ENCODE assay signal across 8 mouse cellular contexts in the genomic region with DNA sequence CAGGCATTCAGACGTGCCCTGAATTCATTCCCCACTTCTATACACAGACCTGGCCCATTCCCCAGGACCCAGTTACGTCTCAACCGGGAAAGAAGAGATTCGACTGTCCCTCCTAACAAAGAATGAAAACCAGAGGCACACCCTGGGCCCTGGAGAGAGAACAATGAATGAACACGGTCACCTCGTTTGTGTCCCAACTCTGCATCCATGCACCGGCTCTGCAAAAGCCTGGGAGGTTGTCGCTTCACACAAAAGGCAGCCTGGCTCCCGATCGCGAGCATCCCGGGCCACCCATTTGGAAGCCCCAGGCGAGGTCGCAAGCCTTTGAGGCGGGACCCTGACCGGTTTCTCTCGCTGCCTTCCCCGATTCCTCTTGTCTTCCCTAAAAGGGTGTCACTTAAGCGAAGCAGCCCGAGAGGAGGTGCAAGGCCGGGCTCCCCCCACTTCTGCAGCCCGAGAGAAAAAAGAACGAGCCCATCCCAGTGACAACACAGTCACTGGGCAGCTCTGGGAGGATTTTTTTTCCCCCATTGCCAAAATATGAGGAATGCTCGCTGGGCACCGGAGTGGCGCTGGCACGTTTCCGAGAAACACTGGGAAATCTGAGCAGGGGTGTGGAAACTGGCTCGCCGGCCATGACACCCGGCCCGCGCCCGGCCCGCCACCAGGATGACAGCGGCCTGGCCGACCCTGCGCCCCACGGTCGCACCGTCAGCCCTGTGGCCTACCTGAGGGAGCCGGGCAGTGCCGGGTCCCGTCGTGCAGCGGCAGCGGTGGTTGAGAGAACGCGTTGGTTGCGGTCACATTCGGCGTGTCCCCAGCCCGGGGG. TPM values are rescaled to one million over a fixed set of nuclear protein-coding genes. Genes with fewer than 3 reads are reported as not detected.
DNase-seq lines count a peak whose midpoint lies in the region; ATAC-seq and TF ChIP-seq lines count a peak whose summit lies in the region.

No protein-coding gene starts in this region.

- peak; percentile 61 for ATAC-seq in hindbrain, postnatal 0 days
- ATAC-seq in megakaryocyte, adult 5-6 weeks (ENCODE audit: poor library complexity, severe bottlenecking): peak; percentile 41

- H3K9me3 ChIP-seq in hindbrain, postnatal 0 days (ENCODE audit: low read length): no peaks in the 10 kb centered on the region

- no peaks in the 10 kb centered on the region for H3K27me3 ChIP-seq in hindbrain, postnatal 0 days (ENCODE audit: insufficient read depth, low read length)

- intact Hi-C loops in left cerebral cortex, postnatal 10 days (cut with DNase I): loop anchor here (5.0 kb wide), 1 partner anchor 73 kb away; a partner anchor contains a TSS

- peak overlapping the region; percentile 83 for H3K4me2 ChIP-seq in hindbrain, postnatal 0 days (ENCODE audit: low read depth, low read length)

- peak overlapping the region; percentile 87 for H3K4me3 ChIP-seq in cortical plate, adult 2 months (ENCODE audit: insufficient read depth, low read length)
- peak overlapping the region; percentile 100 for H3K4me3 ChIP-seq in hindbrain, postnatal 0 days (ENCODE audit: low read length)

- no peak for TF ChIP-seq CTCF in cortical plate, adult 2 months (IDR thresholded peaks at IDR 0.05; ENCODE audit: extremely low read depth, insufficient read depth, low read length)
- TF ChIP-seq CTCF in hindbrain, postnatal 0 days (IDR thresholded peaks at IDR 0.05; ENCODE audit: low read depth): no peak

- H3K9ac ChIP-seq in hindbrain, postnatal 0 days (replicated peaks; ENCODE audit: low read length): peak overlapping the region; percentile 99

- WGBS in hindbrain, postnatal 0 days: under 1% methylated on average over 53 of the region's 53 CpGs

- peaks cover 4% of the 10 kb centered on the region for H3K4me1 ChIP-seq in cortical plate, adult 2 months (ENCODE audit: control insufficient read depth, insufficient read depth, low read length)
- peaks cover 13% of the 10 kb centered on the region for H3K4me1 ChIP-seq in hindbrain, postnatal 0 days (ENCODE audit: insufficient read depth, low read length)

- H3K27ac ChIP-seq in cortical plate, adult 2 months (ENCODE audit: insufficient read depth, low read length): peak overlapping the region; percentile 96
- H3K27ac ChIP-seq in hindbrain, postnatal 0 days: peak overlapping the region; percentile 100

- peak; percentile 84 to 95 for DNase-seq in adrenal gland, adult (ENCODE audit: inconsistent age in 2 of 2, low spot score in 1 of 2)
- DNase-seq in gastrocnemius, postnatal 10 days: peak; percentile 89
- DNase-seq in hindbrain, postnatal 0 days (ENCODE audit: low spot score): peak; percentile 72
- peak; percentile 51 to 84 for DNase-seq in left cerebral cortex, postnatal 10 days (ENCODE audit: extremely low spot score in 1 of 2, low spot score in 2 of 2)
- DNase-seq in right cerebral cortex, postnatal 10 days (ENCODE audit: low spot score in 2 of 2): peak; percentile 76 to 81
- DNase-seq in urinary bladder, postnatal 4 days (ENCODE audit: low spot score in 2 of 2): peak; percentile 61 to 72

- no peak for TF ChIP-seq POLR2A in cortical plate, adult 2 months (IDR thresholded peaks at IDR 0.05; ENCODE audit: extremely low read depth, insufficient read depth, low read length)

- no peaks in the 10 kb centered on the region for H3K36me3 ChIP-seq in hindbrain, postnatal 0 days (ENCODE audit: insufficient read depth, low read length)

RNA-seq across cellular contexts. Expression of a gene that starts 0.7 kb away (rescaled TPM):
- 111 and 123 TPM in 2 replicates for polyA plus RNA-seq in cortical plate, adult 2 months (2012; rRNA removed)
- 100 to 1,000 TPM; 102 to 108 TPM for total RNA-seq in gastrocnemius, postnatal 10 days (2021)
- total RNA-seq in hindbrain, postnatal 0 days (2014; rRNA removed): 204 and 218 TPM in 2 replicates
- 86.1 and 90.5 TPM in 2 replicates for polyA plus RNA-seq in hindbrain, postnatal 0 days (2015; fragmentation: Nextera tagmentation; extraction: Ambion mirVana)
- total RNA-seq in left cerebral cortex, postnatal 10 days (2021): 100 to 1,000 TPM; 121 to 132 TPM
- total RNA-seq in megakaryocyte, adult 5-6 weeks (2015): 140 and 149 TPM in 2 replicates
- total RNA-seq in megakaryocyte, adult 5-6 weeks (2017): 84.8 and 108 TPM in 2 replicates

Comparison
In these comparisons a context has a peak if more than half of its experiments do, and no peak if none do; other contexts are left out.
1. Peak in every context shown above with its lines: DNase-seq, ATAC-seq, H3K4me3 ChIP-seq and H3K27ac ChIP-seq.